Mouse (Mus musculus) cerebellum, postnatal 10 days (tissue): ENCODE results near the gene Nup107.
"Not testable (repeated sequence)": the region's sequence is repeated elsewhere in the genome, so short reads cannot be mapped to it uniquely, and the experiment has no call there.

Source experiments
- DNase-seq, 2 experiments: peaks; one replicate each; pipeline ENCODE4 v3.0.0; 2021; ENCODE audit warnings: mixed read lengths in 2 of 2

Gene Nup107

DNA sequence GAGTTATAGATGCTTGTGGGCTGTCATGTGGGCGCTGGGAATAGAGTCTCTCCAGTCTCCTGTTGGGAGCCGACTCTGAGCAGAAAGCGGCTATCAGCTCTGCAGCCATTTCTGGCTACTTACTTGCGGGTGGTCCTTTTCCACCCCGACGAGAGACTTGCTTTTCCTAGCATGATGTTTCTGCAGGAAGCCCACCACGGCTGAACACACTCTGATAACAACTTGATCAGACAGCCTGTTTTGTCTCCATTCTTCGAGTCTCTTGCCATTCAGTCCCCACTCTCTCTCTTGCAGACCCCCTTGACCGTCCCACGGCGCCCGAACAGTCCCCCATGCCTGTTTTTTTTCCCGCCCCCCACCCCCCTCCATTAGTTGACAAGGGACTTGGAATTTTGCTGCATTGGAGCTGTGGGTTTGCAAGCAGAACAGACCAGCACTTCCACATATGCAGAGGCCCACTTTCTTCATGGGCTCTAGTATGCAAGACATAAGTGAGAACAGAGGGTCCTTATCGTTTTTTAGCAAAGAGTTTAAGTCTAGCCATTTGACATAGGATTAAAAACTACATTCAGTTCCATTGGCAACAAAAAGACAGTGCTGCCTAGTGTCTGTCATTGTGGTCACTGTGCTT lies 59.4 kb downstream of the Nup107 start:
- no peak for DNase-seq

- DNase-seq = no peak
These were observed 60.3 kb downstream of the Nup107 start for GRCm38 (mm10) chr10:117732184-117732583.

- peak; percentile 46 to 54 for DNase-seq
These were observed 61.0 kb downstream of the Nup107 start for GRCm38 (mm10) chr10:117731244-117732101.

GRCm38 (mm10) chr10:117730637-117731203 lies 61.8 kb downstream of the Nup107 start:
- no peak for DNase-seq

DNA sequence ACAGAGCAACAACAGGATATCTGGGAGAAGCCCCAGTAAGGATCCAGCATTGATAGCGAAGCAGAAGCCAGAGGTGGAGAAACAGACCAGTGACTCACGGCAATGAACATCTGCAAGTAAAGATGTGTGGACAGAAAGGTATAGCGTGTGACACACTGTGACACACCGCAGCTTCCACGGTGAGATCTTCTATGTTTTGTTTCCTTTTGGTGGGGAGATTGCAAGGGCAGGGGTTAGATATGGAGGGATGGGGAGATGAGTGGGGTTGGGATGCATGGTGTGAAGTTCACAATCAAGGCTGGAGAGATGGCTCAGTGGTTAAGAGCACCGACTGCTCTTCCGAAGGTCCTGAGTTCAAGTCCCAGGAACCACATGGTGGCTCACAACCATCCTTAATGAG lies 62.4 kb downstream of the Nup107 start:
- DNase-seq = no peak

GRCm38 (mm10) chr10:117729139-117729814 lies 63.2 kb downstream of the Nup107 start:
- DNase-seq = no peak

DNA sequence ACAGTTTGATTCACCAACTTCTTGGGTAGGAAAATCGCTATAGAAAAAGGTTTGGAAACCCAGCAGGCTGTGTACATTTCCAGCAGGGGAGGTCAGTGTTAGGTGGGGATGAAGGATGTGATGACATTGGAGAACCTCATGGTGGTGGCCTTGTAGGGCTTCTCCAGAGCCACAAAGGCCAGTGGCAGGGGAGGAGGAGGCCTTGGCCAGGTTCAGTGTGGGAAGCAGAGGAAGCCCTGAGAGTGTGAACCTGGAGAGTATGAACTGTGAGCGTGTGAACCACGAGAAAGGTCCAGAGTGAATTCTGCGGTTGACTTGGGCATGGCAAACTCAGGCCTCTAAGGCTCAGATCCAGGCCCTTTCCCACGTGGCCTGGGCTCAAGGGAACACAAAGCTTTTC lies 63.9 kb downstream of the Nup107 start:
- no peak for DNase-seq

- DNase-seq = no peak
These were observed 64.9 kb downstream of the Nup107 start for GRCm38 (mm10) chr10:117727518-117728110.

- DNase-seq = no peak
These were observed 65.6 kb downstream of the Nup107 start for GRCm38 (mm10) chr10:117726888-117727385.

DNA sequence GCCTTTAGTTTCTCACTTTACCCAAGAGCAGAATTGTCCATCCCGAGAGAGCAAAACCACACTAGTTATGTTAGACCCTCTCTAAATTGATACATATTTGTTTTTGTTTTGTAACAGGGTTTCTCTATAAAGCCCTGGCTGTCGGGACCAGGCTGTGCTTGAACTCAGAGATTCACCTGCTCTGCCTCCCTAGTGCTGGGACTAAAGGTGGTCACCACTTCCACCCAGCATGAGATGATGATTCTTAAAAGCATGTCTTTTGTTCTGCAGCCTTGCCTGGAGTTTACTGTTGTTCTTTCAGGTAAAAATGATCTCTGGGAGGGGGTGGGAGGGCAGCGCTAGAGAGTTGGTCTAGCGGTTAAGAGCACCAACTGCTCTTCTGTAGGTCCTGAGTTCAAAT lies 66.2 kb downstream of the Nup107 start:
- no peak for DNase-seq

DNA sequence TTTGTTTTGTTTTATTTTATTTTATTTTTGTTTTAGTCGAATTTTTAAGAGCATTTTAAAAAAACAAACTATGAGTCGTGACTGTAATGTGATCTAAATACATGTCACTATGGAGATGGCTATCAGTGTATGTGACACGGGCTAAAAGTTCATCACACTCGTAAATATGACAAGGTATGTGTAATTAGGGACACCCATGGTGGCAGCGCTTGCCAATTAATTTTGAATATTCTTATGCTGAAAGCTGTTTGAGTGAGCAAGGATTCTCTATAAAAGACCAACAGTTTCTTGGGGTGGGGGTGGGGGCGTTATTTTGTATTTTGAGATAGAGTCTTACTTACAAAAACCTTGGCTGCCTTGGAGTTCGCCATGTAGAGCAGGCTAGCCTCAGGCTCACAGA lies 66.8 kb downstream of the Nup107 start:
- DNase-seq = no peak

GRCm38 (mm10) chr10:117724804-117725361 lies 67.6 kb downstream of the Nup107 start:
- no peak for DNase-seq

DNA sequence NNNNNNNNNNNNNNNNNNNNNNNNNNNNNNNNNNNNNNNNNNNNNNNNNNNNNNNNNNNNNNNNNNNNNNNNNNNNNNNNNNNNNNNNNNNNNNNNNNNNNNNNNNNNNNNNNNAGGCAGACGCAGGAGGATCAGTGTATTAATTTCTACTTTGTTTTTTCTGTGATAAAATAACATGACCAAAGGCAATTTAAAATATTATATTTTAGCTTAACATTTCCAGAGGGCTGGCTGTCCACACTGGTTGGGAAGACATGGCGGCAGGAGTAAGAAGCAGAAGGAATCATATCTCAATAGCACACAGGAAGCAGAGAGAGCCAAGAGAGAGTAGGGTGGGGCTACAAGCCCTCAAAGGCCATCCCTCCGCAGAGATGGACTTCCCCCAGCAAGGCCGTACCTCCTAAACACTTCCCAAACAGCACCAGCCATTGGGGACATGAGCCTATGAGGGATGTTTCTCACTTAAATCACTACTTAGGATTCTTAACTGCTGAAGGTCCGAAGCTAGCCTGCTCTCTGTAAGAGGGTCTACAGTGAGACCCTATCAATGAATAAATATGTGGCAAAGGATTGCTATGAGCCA lies 68.3 kb downstream of the Nup107 start:
- DNase-seq = no peak

DNA sequence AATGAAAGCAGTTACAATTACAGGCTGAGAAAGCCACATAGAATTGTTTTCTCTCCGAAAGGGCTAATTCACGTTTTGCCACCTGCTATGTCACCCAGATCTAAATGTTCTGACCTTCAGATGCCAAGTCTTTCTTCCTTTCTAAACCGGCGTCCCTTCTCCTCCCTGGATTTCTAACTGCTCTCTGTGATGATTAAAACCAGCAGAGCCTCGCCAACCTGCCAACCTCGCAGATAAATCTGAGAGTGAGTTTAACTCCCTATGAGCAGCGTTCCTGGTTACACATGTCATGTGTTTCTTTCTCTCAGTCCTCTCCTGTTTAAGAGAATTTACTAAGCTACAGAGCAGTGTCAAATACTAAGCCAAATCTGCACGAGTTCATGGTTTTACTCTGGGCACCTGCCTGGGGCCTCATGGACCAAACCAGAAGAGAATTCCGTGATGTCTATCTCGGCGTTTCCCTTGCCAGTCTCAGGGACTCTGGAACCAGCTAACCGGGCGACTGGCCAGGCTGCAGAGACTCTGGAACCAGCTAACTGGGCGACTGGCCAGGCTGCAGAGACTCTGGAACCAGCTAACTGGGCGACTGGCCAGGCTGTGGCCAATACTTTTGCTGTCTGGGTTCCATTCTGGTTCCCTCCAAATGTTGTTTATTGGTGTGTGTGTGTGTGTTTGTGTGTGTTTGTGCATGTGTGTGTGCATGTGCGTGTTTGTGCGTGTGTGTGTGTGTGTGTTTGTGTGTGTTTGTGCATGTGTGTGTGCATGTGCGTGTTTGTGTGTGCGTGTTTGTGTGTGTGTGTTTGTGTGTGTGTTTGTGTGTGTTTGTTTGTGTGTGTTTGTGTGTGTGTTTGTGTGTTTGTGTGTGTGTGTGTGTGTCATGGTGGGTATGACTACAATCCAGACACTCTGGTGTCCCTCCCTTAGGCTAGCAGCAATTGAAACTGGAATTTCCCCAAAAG lies 74.1 kb downstream of the Nup107 start:
- DNase-seq = peak; percentile 67

DNA sequence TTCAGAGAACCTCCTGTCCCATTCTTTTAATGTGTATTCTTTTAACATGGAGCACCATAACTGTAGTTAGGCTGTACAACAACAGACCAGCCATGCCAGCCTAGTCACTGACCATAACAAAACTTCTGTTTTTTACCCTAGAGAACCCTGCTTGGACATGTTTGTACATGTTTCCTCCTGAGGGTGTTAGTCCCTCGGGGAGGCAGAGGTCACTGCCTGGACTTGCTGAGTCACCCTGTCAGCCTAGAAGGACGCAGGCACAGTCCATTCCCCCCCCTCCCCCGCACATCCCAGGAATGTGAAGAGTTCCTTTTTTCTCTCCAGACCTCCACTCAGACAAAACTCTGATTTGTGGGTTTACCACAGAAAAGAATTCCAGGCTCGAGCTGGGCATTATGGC lies 74.9 kb downstream of the Nup107 start:
- peak in 1 of 2 experiments; percentile 16 for DNase-seq

DNA sequence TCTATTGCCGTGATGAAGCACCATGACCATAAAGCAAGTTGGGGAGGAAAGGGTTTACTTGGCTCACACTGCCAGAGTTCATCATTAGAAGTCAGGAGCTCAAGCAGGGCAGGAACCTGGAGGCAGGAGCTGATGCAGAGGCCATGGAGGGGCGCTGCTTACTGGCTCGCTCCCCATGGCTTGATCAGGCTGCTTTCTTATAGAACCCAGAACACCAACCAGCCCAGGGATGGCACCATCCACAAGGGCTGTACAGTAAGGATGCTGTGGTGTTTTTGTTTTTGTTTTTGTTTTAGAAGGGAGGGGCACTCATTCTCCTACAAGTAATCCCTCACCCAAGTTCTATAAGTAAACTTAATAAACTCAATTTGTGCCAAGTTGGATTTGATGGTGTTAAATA lies 75.8 kb downstream of the Nup107 start:
- no peak for DNase-seq

- not testable (repeated sequence) for DNase-seq
These were observed 76.9 kb downstream of the Nup107 start for GRCm38 (mm10) chr10:117715654-117716053.

GRCm38 (mm10) chr10:117714928-117715500 lies 77.5 kb downstream of the Nup107 start:
- no peak for DNase-seq

GRCm38 (mm10) chr10:117714048-117714545 lies 78.4 kb downstream of the Nup107 start:
- no peak for DNase-seq

- DNase-seq = no peak
These were observed 79.0 kb downstream of the Nup107 start for GRCm38 (mm10) chr10:117713466-117713865.
